Mouse (Mus musculus) lung, postnatal 0 days (tissue): ENCODE data around the gene Vps37b.

Source experiments
- CTCF ChIP-seq: IDR thresholded peaks from 2 replicates; pipeline ENCODE4 v1.5.1; 2016; ENCODE audit warnings: antibody characterized with exemption, mild to moderate bottlenecking
- EP300 ChIP-seq: IDR thresholded peaks from 2 replicates; pipeline ENCODE4 v1.6.1; 2016; ENCODE audit warnings: antibody characterized with exemption, mild to moderate bottlenecking, control low read depth

DNA sequence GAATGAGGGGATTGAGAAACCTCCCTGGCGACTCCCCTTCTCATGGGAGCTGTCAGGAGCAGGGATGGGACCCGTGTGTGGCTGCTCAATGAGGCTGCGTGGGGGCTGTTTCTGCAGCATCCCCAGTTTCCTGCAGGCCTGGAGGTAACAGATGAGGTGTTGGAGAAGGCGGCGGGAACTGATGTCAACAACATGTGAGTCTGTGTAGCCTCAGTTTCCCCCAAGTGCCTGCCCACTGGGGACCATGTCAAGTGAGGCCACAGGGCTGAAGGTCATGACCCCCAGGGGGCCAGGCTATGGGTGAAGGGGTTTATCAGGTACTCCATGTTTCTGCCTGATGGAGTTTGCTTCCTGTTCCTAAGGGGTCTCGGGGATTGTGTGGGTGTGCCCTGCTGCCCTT lies 40.7 kb downstream of the Vps37b start:
- TF ChIP-seq CTCF, result no peak
- TF ChIP-seq EP300, result no peak
